Mouse (Mus musculus): ENCODE results near the gene Cyp4f16. TPM values are rescaled to one million over a fixed set of nuclear protein-coding genes. Genes with fewer than 3 reads are reported as not detected.
"Not testable (repeated sequence)": the region's sequence is repeated elsewhere in the genome, so short reads cannot be mapped to it uniquely, and the experiment has no call there.

Gene Cyp4f16
- polyA plus RNA-seq, 3 experiments from 2014 or later: 10.0 to 18.3 (median 17.0) TPM

DNA sequence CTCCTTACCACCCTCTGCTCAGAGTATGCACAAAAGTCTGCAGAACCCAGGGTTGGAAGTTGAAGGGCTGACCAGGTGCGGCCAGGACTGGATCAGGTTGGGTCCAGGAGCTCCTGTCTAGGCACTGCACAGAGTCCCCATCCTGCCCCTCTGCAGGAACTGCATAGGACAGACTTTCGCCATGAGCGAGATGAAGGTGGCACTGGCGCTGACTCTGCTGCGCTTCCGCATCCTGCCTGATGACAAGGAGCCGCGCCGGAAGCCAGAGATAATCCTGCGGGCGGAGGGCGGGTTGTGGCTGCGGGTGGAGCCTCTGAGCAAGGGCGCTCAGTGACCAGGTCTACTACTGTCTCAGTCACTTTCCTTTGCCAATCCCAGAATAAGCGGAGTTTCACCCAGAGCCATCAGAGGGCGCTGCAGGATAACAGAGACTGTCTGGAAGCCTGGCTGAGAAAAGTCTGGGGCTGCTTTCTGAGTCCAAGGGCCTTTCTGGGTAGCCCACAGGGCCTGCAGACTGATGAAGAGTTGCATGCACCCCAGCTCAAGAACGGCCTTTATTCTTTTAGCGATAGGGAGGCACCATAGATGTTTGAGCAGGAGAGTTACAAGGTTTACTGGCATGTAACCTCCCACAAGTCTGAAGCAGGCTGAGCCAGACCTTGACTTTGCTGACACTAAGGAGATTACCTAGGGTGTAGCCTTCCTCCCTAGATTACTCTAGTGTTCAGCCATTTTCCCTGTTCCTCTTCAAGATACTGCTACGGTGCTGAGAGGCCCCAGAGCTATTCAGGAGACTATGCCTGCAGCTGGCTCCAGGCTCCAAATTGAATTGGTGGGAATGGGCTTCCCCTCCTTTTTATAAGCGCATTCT, 14.8 kb downstream of the Cyp4f16 start:
- ATAC-seq: peak; percentile 85

DNA sequence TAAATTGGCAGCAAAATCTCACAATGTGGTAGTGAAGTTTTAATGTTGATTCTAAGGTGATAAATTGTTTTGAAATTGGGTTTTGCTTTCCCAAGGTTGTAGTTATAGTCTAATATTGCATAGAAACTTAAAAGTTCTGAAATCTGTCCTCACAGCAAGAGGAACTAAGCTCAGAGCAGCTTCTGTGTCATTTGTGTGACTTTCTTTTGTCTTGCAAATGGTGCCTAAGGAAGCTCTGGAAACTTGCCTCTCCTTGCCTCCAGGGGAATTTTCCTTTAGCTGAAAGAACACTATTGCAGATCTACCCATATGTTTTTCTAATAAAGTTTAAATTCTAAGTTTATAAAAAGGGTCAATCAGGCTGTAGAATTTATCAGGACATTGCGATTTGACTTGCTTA, 16.7 kb downstream of the Cyp4f16 start:
- ATAC-seq: not testable (repeated sequence)

DNA sequence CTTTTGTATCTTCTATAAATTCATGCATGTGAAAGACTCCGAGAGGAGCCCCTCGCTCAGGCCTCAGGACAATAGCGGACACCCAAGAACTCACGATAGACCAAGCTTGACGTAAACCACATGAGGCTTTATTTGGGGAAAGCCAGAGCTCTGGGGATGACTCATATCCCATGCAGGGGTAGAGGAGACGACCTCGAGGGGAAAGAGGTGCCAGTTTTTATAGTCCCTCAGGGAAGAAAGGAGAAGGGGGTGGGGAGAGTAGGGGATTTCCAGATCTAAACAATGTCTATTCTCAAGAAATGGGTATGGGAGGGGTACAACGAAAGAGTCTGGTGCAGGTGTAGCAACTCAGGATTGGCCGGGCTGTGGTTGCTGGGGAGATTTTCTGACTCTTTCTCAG, 18.0 kb downstream of the Cyp4f16 start:
- ATAC-seq: not testable (repeated sequence)

DNA sequence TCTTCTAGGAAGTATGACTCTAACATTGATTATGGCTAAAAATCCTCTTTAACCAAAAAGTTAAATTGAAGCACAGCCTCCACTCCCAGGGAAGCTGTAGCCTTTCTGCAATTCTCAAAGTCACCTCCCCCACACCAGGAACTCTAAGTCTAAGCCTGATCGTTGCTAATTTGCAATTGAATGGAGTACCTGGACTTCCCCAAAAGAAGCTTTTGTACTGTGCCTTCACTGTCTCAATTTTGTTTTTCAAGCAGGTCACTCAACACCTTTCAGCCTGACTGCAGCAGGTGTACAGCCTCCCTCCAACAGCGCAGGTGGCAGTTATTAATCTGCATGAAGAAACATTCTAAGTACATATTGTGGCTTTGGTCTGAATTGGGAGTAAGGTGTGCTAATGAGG, 26.9 kb downstream of the Cyp4f16 start:
- not testable (repeated sequence) for ATAC-seq

DNA sequence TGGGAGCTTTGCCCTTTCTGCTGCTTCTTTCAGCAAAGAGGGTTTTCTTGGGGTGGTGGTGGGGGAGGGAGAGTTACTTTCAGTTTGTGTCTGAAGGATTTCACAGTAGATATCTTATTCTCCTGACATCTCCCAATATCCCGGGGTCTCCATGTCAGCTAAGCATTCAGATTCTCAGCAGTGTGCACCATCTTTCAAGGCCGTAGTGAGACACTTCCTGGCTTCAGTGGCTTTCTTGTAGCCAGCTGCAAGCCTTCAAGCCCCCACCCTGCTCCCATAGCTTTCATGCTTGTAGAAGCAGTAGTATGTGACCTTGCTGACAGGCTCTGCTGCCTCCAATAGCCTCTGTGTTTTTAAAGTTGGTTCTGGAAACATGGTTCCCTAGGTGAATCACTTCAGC, 36.9 kb downstream of the Cyp4f16 start:
- ATAC-seq: not testable (repeated sequence)

DNA sequence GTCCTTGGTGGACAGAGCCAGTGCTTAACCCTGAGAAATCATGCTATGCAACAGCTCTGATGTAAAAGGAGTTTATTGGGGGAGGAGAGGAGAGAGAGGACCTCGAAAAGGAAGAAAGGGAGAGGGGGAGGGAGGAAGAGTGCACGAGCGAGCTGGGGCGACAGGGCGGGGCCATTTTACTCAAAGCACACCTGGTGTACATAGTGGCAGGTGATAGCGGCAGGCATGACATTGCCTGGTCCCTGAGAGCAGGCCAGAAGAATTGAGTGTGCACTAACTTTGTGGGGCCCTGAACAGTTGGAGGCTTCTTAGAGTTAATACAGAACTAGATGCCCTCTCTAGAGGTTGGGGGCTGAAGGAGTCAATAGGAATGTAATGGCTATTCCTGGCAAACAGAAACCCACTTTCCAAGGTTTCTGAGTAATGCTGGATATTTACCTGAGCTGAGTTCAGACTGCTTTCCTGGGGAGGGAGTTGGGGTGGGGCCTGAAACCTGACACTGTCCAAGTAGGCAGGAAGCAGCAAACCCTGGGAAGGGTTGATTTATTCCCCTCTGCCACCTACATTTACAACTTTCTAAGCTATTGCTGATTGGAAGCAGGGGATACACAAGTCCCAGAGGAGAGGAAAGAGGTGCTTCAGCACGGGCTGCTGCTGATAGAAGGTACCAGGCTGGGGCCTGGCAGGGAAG, 41.3 kb downstream of the Cyp4f16 start:
- ATAC-seq: no peak

DNA sequence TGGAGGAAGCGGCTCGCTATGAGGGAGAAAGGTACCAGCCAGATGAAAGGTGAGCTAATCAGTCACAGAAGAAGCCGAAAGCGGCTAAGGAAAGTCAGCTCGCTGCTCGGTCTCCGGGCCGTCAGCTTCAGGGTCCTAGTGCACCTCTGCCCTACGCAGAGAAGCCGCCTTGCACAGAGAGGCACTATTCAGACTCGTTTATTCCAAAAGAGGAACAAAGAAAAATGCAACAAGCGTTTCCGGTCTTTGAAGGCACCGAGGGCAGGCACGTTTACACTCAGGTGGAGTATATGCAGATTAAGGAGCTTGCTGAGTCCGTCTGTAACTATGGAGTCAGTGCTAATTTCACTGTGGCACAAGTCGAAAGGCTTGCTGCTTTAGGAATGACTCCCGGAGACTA, 60.1 kb downstream of the Cyp4f16 start:
- ATAC-seq: no peak

Other genes starting within 250 kb of the Cyp4f16 start
- gene Akap8, start 215.3 kb upstream of the Cyp4f16 start, polyA plus RNA-seq (2017; shearing (Covaris generic)): 100 to 1,000 TPM; 122 to 190 (median 146) TPM
- gene Akap8l, start 186.0 kb upstream of the Cyp4f16 start, polyA plus RNA-seq (2017; shearing (Covaris generic)): 10 to 100 TPM; 31.9 to 78.6 (median 57.6) TPM
- 10 to 100 TPM in 2 of 3 experiments, 1 to 10 TPM in 1; 9.5 to 14.6 (median 11.6) TPM for gene Wiz, start 147.1 kb upstream of the Cyp4f16 start, polyA plus RNA-seq (2017; shearing (Covaris generic))
- 100 to 1,000 TPM; 109 to 139 (median 109) TPM for gene Rasal3, start 133.0 kb upstream of the Cyp4f16 start, polyA plus RNA-seq (2017; shearing (Covaris generic))
- gene Pglyrp2, start 112.4 kb upstream of the Cyp4f16 start, polyA plus RNA-seq (2017; shearing (Covaris generic)): 10 to 100 TPM; 75.1 to 87.9 (median 83.8) TPM
- gene Cyp4f39, start 83.8 kb upstream of the Cyp4f16 start, polyA plus RNA-seq (2017; shearing (Covaris generic)): under 1 TPM in 2 of 3 experiments, not detected in 1; 0.31 to 0.58 TPM
- gene Cyp4f17, start 30.5 kb upstream of the Cyp4f16 start, polyA plus RNA-seq (2017; shearing (Covaris generic)): 10 to 100 TPM; 10.3 to 11.9 (median 10.8) TPM
- not detected for gene Cyp4f37, start 84.8 kb downstream of the Cyp4f16 start, polyA plus RNA-seq (2017; shearing (Covaris generic))
- not detected for gene Cyp4f40, start 122.3 kb downstream of the Cyp4f16 start, polyA plus RNA-seq (2017; shearing (Covaris generic))
- gene Cyp4f15, start 149.1 kb downstream of the Cyp4f16 start, polyA plus RNA-seq (2017; shearing (Covaris generic)): not detected

Data from inflammation-experienced regulatory T-cells, adult 6 months (primary cell).